Mouse (Mus musculus): ENCODE measurements around the gene Usp35.

Usp35 gene

GRCm38 (mm10) chr7:97347464-97347863 lies 15.6 kb upstream of the Usp35 start:
- ATAC-seq (ENCODE audit: insufficient number of reproducible peaks, low FRiP score, low TSS enrichment): no peak

GRCm38 (mm10) chr7:97346822-97347166 lies 15.0 kb upstream of the Usp35 start:
- no peak for ATAC-seq (ENCODE audit: insufficient number of reproducible peaks, low FRiP score, low TSS enrichment)

- no peak for ATAC-seq (ENCODE audit: insufficient number of reproducible peaks, low FRiP score, low TSS enrichment)
Measured at GRCm38 (mm10) chr7:97346111-97346821, 14.4 kb upstream of the Usp35 start.

GRCm38 (mm10) chr7:97345229-97345871 lies 13.5 kb upstream of the Usp35 start:
- ATAC-seq (ENCODE audit: insufficient number of reproducible peaks, low FRiP score, low TSS enrichment): peak; percentile 37; the same call in 1 of the 2 replicates

- no peak for ATAC-seq (ENCODE audit: insufficient number of reproducible peaks, low FRiP score, low TSS enrichment)
Measured at GRCm38 (mm10) chr7:97344655-97345054, 12.8 kb upstream of the Usp35 start.

GRCm38 (mm10) chr7:97342961-97343360 lies 11.1 kb upstream of the Usp35 start:
- no peak for ATAC-seq (ENCODE audit: insufficient number of reproducible peaks, low FRiP score, low TSS enrichment)

- no peak for ATAC-seq (ENCODE audit: insufficient number of reproducible peaks, low FRiP score, low TSS enrichment)
Measured at GRCm38 (mm10) chr7:97340907-97341849, 9.4 kb upstream of the Usp35 start.

- no peak for ATAC-seq (ENCODE audit: insufficient number of reproducible peaks, low FRiP score, low TSS enrichment)
Measured at GRCm38 (mm10) chr7:97339623-97340022, 7.8 kb upstream of the Usp35 start.

- no peak for ATAC-seq (ENCODE audit: insufficient number of reproducible peaks, low FRiP score, low TSS enrichment)
Measured at GRCm38 (mm10) chr7:97338593-97338992, 6.8 kb upstream of the Usp35 start.

GRCm38 (mm10) chr7:97336678-97337077 lies 4.9 kb upstream of the Usp35 start:
- ATAC-seq (ENCODE audit: insufficient number of reproducible peaks, low FRiP score, low TSS enrichment): no peak

- no peak; the same call in 1 of the 2 replicates for ATAC-seq (ENCODE audit: insufficient number of reproducible peaks, low FRiP score, low TSS enrichment)
Measured at GRCm38 (mm10) chr7:97334406-97334805, 2.6 kb upstream of the Usp35 start.

- ATAC-seq (ENCODE audit: insufficient number of reproducible peaks, low FRiP score, low TSS enrichment): no peak
Measured at GRCm38 (mm10) chr7:97333113-97333898, 1.5 kb upstream of the Usp35 start.

- ATAC-seq (ENCODE audit: insufficient number of reproducible peaks, low FRiP score, low TSS enrichment): no peak; the same call in 1 of the 2 replicates
Measured at GRCm38 (mm10) chr7:97332667-97333041, 834 bp upstream of the Usp35 start.

GRCm38 (mm10) chr7:97330931-97331645 lies 732 bp downstream of the Usp35 start:
- ATAC-seq (ENCODE audit: insufficient number of reproducible peaks, low FRiP score, low TSS enrichment): no peak

GRCm38 (mm10) chr7:97329676-97330075 lies 2.1 kb downstream of the Usp35 start:
- ATAC-seq (ENCODE audit: insufficient number of reproducible peaks, low FRiP score, low TSS enrichment): no peak

- ATAC-seq (ENCODE audit: insufficient number of reproducible peaks, low FRiP score, low TSS enrichment): no peak; the same call in 1 of the 2 replicates
Measured at GRCm38 (mm10) chr7:97328891-97329588, 2.8 kb downstream of the Usp35 start.

GRCm38 (mm10) chr7:97327376-97327775 lies 4.4 kb downstream of the Usp35 start:
- no peak for ATAC-seq (ENCODE audit: insufficient number of reproducible peaks, low FRiP score, low TSS enrichment)

- ATAC-seq (ENCODE audit: insufficient number of reproducible peaks, low FRiP score, low TSS enrichment): no peak
Measured at GRCm38 (mm10) chr7:97325156-97325985, 6.4 kb downstream of the Usp35 start.
